Mouse (Mus musculus): Measurements from ENCODE around the gene Casp2. TPM values are rescaled to one million over a fixed set of nuclear protein-coding genes. Genes with fewer than 3 reads are reported as not detected.
A peak's percentile ranks its signal among the peaks of the same experiment; 100 is the strongest.

Gene Casp2
- total RNA-seq, 2 experiments from 2014 or later: 26.7 to 38.9 TPM

DNA sequence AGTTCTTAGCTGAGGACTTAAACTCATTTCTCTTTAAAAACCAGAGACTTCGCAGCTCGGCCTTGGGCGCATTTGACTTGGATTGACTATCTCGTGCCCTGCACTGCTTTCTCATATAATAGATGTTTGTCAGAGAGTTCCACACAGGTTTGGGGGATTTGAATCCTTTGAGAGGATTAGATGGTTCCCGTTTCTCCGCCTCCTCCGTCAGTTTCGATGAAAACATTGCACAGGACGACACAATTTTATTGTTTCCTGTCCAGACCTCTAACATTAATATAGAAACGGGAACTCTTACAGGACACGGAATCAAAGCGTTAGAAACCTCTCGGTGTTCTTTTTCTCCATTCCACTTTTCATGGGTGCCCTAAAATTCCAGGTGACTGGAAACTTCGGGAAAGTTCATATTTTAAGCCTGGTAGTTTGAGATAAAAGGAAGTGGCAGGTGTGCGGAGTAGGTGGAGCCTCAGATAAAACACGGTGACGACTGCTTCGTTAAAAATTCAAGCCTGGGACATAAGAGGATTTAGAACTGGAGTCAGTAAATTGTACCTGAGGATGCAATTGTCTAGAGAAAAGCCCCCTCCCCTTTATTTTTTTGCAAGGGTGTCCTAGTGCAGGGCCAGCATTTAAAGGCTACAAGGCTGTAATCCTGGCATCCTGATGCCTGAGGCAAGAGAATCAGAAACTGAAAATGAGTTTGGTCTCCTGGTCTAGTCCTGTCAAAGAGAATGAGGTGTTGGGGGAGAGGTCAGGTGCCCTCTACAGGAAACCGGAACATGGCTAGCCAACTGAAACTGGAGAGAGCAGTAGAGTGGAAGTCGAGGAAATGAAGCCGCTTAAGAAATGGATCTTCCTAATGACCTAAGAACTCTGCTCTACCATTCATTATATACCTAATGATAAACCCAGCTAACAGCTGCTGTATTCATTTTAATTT lies 876 bp downstream of the Casp2 start:
- ATAC-seq (replicated peaks; ENCODE audit: low FRiP score, poor library complexity, severe bottlenecking): peak; percentile 38

- no peak for ATAC-seq (replicated peaks; ENCODE audit: low FRiP score, poor library complexity, severe bottlenecking)
These were observed 6.0 kb downstream of the Casp2 start for GRCm38 (mm10) chr6:42270817-42271216.

GRCm38 (mm10) chr6:42276151-42276550 lies 11.4 kb downstream of the Casp2 start:
- ATAC-seq (replicated peaks; ENCODE audit: low FRiP score, poor library complexity, severe bottlenecking): no peak

DNA sequence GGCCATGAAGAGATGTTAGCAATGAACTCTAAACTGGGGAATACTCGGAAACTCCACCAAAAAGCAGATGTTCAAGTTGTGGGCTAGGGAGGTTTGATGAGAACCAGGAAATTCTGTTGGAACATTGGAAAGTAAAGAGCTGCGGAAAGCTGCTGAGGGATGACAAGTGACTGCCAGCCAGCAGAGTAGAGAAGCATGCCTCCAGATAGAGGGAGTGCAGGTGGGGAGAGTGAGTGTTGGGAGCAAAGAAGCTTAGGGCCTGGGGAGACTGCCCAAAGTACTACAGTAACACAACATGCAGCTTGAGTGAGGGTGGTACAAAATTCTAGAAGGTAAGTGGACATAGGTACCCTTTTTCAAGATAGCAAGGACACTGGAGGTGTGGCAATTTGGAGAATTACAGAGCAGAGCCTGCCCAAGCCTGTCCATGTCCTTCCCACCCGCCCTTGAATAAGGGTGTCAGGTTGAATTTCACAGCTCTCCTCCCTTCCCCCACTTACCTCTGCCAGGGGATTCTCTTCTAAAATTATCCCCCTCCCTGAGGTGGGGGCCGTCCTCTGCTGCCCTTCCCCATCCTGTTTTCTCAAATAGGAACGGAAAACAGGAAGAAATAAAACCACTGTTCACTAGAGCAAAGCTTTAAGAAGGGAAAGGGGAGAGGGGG lies 18.2 kb downstream of the Casp2 start:
- ATAC-seq (replicated peaks; ENCODE audit: low FRiP score, poor library complexity, severe bottlenecking): no peak

GRCm38 (mm10) chr6:42286448-42286847 lies 21.7 kb downstream of the Casp2 start, which contains the start of gene Clcn1:
TSS of gene Clcn1 (plus strand) at chr6:42286685.
- ATAC-seq (replicated peaks; ENCODE audit: low FRiP score, poor library complexity, severe bottlenecking): no peak

DNA sequence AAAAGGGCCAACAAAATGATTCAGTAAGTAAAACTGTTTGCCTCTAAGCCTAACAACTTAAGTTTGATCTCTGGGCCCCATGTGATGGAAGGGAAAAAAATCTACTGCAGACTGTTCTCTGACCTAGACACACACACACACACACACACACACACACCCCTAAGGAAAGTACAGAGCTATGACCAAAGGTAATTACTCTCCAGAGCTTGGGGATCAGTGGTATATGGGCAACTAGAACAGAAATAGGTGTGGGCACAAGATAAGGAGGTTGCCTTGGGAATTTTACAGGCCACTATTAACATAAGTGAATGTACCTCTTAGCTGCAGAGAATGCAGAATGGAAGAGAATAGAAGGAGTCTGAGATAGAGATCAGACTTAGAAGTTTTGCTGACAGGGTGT lies 22.8 kb downstream of the Casp2 start:
- no peak for ATAC-seq (replicated peaks; ENCODE audit: low FRiP score, poor library complexity, severe bottlenecking)

- no peak for ATAC-seq (replicated peaks; ENCODE audit: low FRiP score, poor library complexity, severe bottlenecking)
These were observed 28.5 kb downstream of the Casp2 start for GRCm38 (mm10) chr6:42293327-42293726.

- ATAC-seq (replicated peaks; ENCODE audit: low FRiP score, poor library complexity, severe bottlenecking): no peak
These were observed 30.8 kb downstream of the Casp2 start for GRCm38 (mm10) chr6:42295549-42296094.

DNA sequence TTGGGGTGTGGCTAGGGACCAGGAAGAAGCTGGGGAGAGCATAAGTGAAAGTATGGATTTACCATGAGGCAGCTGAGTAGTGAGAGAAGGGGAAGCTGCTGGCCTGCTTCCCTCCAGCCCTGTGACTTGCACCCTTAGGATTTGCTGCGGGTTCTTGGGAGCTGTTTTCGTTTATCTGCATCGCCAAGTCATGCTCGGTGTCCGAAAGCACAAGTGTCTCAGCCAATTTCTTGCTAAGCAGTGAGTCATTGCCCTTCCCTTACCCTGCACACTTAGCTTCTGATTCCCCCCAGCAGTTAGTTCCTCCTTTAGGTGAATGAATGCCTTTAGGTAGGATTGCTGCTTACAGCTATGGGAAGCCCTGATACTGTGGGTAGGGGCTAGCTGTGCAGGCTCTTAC lies 34.6 kb downstream of the Casp2 start:
- no peak for ATAC-seq (replicated peaks; ENCODE audit: low FRiP score, poor library complexity, severe bottlenecking)

DNA sequence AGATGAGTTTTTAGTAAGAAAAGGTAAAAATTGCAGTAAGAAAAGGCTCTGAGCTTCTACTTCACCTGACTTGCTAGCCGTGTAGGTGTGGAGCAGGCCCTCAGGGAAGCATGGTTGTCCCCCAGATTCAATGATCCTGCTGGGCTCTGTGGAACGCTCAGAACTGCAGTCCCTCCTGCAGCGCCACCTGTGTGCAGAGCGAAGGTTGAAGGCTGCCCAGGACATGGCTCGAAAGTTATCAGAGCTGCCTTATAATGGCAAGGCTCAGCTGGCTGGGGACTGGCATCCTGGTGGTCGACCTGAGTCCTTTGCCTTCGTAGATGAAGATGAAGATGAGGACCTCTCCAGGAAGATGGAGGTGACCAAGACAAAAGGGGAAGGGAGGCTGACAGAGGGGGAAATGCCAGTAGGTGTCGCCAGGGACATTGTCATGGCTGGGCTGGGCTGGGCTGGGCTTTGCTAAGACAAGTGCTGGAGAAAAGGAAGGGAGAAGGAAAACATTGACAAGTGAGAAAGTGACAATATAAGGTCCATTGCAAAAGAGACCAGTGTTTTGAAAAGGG lies 45.1 kb downstream of the Casp2 start:
- no peak for ATAC-seq (replicated peaks; ENCODE audit: low FRiP score, poor library complexity, severe bottlenecking)

DNA sequence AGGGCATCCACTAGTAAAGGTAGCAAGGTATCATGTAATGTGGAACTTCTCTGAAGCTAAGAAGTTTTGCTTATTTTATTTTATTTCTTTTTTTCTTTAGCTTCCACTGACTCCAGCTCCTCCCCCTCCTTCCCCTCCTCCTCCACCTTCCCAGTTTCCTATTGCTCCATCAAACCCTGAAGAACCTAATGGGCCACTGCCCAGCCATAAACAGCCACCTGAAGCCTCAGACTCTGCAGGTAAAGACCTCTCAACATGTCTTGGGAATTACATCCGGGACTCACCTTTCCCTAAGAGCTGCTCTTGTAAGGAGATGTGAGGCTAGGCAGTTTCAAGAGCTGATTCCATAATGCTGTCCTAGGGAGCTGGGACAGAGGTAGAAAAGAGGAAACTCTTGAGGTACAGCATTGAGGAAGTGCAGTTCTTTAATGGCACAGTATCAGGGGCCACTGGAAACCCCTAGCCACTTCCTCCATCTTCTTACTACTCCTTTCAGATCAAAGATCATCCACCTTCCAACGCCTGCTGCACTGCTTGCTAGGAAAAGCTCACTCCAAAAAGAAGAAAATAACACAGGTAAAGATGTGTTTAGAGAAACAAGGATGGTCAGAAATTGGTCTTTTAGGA lies 45.8 kb downstream of the Casp2 start:
- no peak for ATAC-seq (replicated peaks; ENCODE audit: low FRiP score, poor library complexity, severe bottlenecking)

- ATAC-seq (replicated peaks; ENCODE audit: low FRiP score, poor library complexity, severe bottlenecking): no peak
These were observed 53.5 kb downstream of the Casp2 start for GRCm38 (mm10) chr6:42318293-42318692.

GRCm38 (mm10) chr6:42323371-42324066 lies 58.7 kb downstream of the Casp2 start:
- ATAC-seq (replicated peaks; ENCODE audit: low FRiP score, poor library complexity, severe bottlenecking): no peak

DNA sequence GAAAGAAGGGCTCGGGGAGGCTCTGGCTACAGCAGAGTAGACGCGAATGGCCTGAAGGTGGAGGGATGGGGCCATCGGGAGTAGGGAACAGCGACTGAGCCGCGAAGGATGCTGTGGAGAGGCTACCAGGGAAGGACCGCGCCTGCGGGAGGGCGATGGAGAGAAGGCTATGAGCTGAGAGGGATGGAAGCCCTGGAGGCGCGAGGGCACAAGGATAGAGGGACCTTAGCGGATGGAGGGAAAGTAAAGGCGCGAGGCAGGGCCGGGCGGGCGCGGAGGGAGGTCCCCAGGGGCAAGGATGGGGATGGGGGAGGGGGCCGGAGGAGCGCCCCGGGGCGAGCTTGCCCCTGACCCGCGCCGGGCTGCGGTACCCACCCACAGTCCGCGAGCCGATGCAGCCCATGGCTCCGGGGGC lies 59.3 kb downstream of the Casp2 start:
- no peak for ATAC-seq (replicated peaks; ENCODE audit: low FRiP score, poor library complexity, severe bottlenecking)

DNA sequence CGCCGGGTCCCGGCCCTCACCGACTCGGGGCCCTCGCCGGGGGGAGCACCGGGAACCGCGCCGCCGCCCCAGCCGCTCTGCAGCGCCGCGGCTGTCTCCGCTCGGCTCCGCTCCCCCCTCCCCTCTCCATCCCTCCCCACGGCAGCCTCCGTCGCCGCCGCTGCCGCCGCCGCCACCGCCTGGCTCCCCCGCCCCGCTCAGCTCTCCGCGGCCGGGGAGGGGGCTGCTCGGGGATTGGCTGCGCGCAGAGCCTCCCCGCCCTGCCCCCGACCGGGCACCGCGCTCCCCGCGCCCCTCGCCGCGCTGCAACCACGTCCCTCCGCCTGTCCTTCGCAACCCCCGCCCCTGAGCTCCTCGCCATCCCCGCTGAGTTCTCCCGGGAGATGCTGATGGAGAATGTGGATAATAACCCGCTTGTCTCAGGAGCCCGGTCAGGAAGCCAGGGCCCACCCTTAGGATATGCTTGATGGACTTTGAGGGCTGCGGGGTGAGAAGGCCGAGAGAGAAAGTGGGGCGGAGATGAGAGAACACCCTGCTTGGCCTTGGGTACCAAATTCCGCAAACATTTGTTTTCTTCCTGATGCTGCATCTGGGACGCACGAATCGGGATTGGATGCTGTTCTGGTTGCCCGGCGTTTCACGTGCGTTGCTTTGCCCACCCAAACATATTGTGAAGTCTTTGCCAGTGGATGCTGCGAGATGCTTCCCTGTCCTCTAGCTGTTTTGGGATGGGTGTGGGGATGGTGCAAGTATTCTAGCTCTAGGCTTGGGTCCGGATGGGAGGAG lies 59.9 kb downstream of the Casp2 start, which contains the start of gene Fam131b:
Gene Fam131b (minus strand): TSS at position 162 of the 786 bp plus-strand sequence.
- ATAC-seq (replicated peaks; ENCODE audit: low FRiP score, poor library complexity, severe bottlenecking): no peak

DNA sequence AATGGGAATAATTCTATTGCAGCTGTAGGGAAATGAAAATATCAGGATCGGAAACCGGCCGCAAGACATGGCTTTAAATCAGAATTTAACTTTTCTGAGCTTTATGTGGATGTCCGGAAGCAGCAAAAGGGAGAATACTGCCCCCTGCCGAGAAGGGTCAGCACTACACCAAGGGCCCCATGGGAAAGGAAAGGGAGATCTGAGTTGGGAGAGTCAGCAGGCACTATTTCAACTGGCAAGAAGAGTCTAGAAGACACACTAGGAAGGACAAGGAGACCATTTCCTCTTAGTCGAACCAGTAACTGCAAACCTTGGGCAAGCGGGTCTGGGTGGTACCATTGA lies 60.5 kb downstream of the Casp2 start:
- ATAC-seq (replicated peaks; ENCODE audit: low FRiP score, poor library complexity, severe bottlenecking): 0 out of 2 replicates have a peak, but pooled peaks have one; percentile 57

DNA sequence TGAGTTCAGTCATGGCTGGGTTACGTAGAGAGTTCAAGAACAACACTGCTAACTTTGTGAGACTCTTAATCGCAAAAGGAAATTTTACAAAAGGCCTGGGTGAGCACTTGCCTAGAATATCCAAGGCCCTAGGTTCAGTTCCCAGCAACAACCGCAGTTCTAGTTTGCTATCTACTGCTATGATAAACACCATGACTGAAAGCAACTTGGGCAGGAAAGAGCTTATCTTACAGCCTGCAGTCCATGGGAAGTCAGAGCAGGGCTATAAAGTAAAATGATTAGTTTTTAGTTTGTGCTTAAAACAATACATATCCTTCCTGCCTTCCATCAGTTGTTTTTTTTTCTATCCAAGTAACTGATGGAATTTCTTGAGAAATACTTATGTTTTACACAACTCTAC lies 61.7 kb downstream of the Casp2 start:
- ATAC-seq (replicated peaks; ENCODE audit: low FRiP score, poor library complexity, severe bottlenecking): no peak

- ATAC-seq (replicated peaks; ENCODE audit: low FRiP score, poor library complexity, severe bottlenecking): no peak
These were observed 64.0 kb downstream of the Casp2 start for GRCm38 (mm10) chr6:42328757-42329156.

GRCm38 (mm10) chr6:42330216-42330615 lies 65.4 kb downstream of the Casp2 start:
- no peak for ATAC-seq (replicated peaks; ENCODE audit: low FRiP score, poor library complexity, severe bottlenecking)

Measured in erythroblast, adult 5-6 weeks (primary cell).